Mouse (Mus musculus) cerebellum, adult 2 months (tissue): ENCODE measurements at regions not wholly inside any gene's neighbourhood (a gene's known extent, or its start where the extent isn't known, plus 50 kb on each side); places are given as distances from the start of the nearest gene placed in this dataset.

Experiments used
- DNase-seq, 2 experiments: peaks; one replicate each; pipeline ENCODE4 v3.0.0; 2021
- H3K27ac ChIP-seq: fragments of 200-500 bp; 2 replicates; pipeline ENCODE4 v1.5.1; 2012; ENCODE audit warnings: low read length, control low read depth, inconsistent platforms; ENCODE audit not compliant: insufficient read depth
- H3K27me3 ChIP-seq: fragments of 200-500 bp; 2 replicates; pipeline ENCODE4 v1.6.1; 2012; ENCODE audit warnings: inconsistent platforms, mild to moderate bottlenecking, low read length, moderate library complexity; ENCODE audit not compliant: control insufficient read depth, insufficient read depth
- H3K4me1 ChIP-seq: fragments of 200-500 bp; 2 replicates; pipeline ENCODE4 v1.6.1; 2011; ENCODE audit warnings: low read length; ENCODE audit not compliant: control insufficient read depth, insufficient read depth
- H3K4me3 ChIP-seq: fragments of 200-500 bp; replicated peaks from 2 replicates; pipeline ENCODE3; 2011; ENCODE audit warnings: mild to moderate bottlenecking, low read depth, low read length, control low read depth; ENCODE audit not compliant: insufficient read depth
- CTCF ChIP-seq: fragments of 200-500 bp; IDR thresholded peaks from 2 replicates; pipeline ENCODE4 v1.5.1; 2011; ENCODE audit warnings: low read depth, mild to moderate bottlenecking, control low read depth, low read length, moderate library complexity, borderline replicate concordance; ENCODE audit not compliant: insufficient read depth
- POLR2A ChIP-seq: fragments of 200-500 bp; IDR thresholded peaks from 2 replicates; pipeline ENCODE4 v1.6.1; 2011; ENCODE audit warnings: low read length, control low read depth, borderline replicate concordance; ENCODE audit not compliant: insufficient read depth
- WGBS: fragments of 180-500 bp; shearing (Covaris S2); methylation state at CpG from one replicate; pipeline ENCODE4 v1.1.7; 2018; 5-methylcytosine and 5-hydroxymethylcytosine counted together

GRCm38 (mm10) chr1:190457541-190458061 is 287.1 kb upstream of the Prox1 start:
- Histone ChIP-seq H3K4me3 (no peak overlapping the region), H3K27ac (no peak overlapping the region), H3K4me1 (no peaks in the 10 kb centered on the region), H3K27me3 (no peaks in the 10 kb centered on the region)
- DNase-seq: no peak
- 42% methylated on average over 12 of the region's 12 CpGs for WGBS
- TF ChIP-seq POLR2A (no peak), CTCF (no peak)

GRCm38 (mm10) chr1:190453549-190453948 is 283.0 kb upstream of the Prox1 start:
- no peak for DNase-seq
- no peak overlapping the region for H3K4me3 ChIP-seq
- no peaks in the 10 kb centered on the region for H3K4me1 ChIP-seq
- TF ChIP-seq POLR2A: no peak
- no peak for TF ChIP-seq CTCF
- 81% methylated on average over 10 of the region's 10 CpGs for WGBS
- no peak overlapping the region for H3K27ac ChIP-seq
- no peaks in the 10 kb centered on the region for H3K27me3 ChIP-seq

GRCm38 (mm10) chr1:190452115-190452842 is 281.8 kb upstream of the Prox1 start:
- whole genome bisulfite sequencing: 73% methylated on average over 11 of the region's 11 CpGs
- no peaks in the 10 kb centered on the region for H3K4me1 ChIP-seq
- TF ChIP-seq POLR2A: no peak
- no peak overlapping the region for H3K27ac ChIP-seq
- no peak overlapping the region for H3K4me3 ChIP-seq
- no peak for DNase-seq
- no peaks in the 10 kb centered on the region for H3K27me3 ChIP-seq

GRCm38 (mm10) chr1:190448263-190448662 is 277.7 kb upstream of the Prox1 start:
- H3K27me3 ChIP-seq: no peaks in the 10 kb centered on the region
- TF ChIP-seq CTCF (no peak), POLR2A (no peak)
- H3K27ac ChIP-seq: no peak overlapping the region
- DNase-seq: no peak
- 42% methylated on average over 8 of the region's 8 CpGs for WGBS
- H3K4me3 ChIP-seq: no peak overlapping the region
- no peaks in the 10 kb centered on the region for H3K4me1 ChIP-seq

- 88% methylated on average over 7 of the region's 7 CpGs for WGBS
- no peak for TF ChIP-seq CTCF
- TF ChIP-seq POLR2A: no peak
- no peak for DNase-seq
- no peak overlapping the region for H3K4me3 ChIP-seq
- H3K27me3 ChIP-seq: no peaks in the 10 kb centered on the region
- no peaks in the 10 kb centered on the region for H3K4me1 ChIP-seq
- H3K27ac ChIP-seq: no peak overlapping the region
Measured at GRCm38 (mm10) chr1:190447253-190447652, 276.7 kb upstream of the Prox1 start.

GRCm38 (mm10) chr1:190446676-190447075 is 276.2 kb upstream of the Prox1 start:
- no peaks in the 10 kb centered on the region for H3K27me3 ChIP-seq
- TF ChIP-seq CTCF (no peak), POLR2A (no peak)
- DNase-seq: no peak
- no peak overlapping the region for H3K27ac ChIP-seq
- H3K4me3 ChIP-seq: no peak overlapping the region
- 80% methylated on average over 5 of the region's 5 CpGs for WGBS
- H3K4me1 ChIP-seq: no peaks in the 10 kb centered on the region

GRCm38 (mm10) chr1:190444366-190444765 is 273.9 kb upstream of the Prox1 start:
- no peak overlapping the region for H3K4me3 ChIP-seq
- 28% methylated on average over 9 of the region's 9 CpGs for WGBS
- no peak for DNase-seq

GRCm38 (mm10) chr1:190443234-190443633 is 272.7 kb upstream of the Prox1 start:
- Histone ChIP-seq H3K27me3 (no peaks in the 10 kb centered on the region), H3K4me3 (no peak overlapping the region), H3K4me1 (no peaks in the 10 kb centered on the region), H3K27ac (no peak overlapping the region)
- DNase-seq: no peak
- 90% methylated on average over 3 of the region's 3 CpGs for WGBS
- no peak for TF ChIP-seq POLR2A
- TF ChIP-seq CTCF: no peak

More at GRCm38 (mm10) chr1:190444366-190444765, 273.9 kb upstream of the Prox1 start:
- no peaks in the 10 kb centered on the region for H3K27me3 ChIP-seq
- no peak overlapping the region for H3K27ac ChIP-seq
- TF ChIP-seq POLR2A (no peak), CTCF (no peak)
- no peaks in the 10 kb centered on the region for H3K4me1 ChIP-seq
